Comparison of ENCODE assay signal across 8 mouse cellular contexts in genomic region chr12:110843194-110844048, GRCm38 (mm10). TPM values are rescaled to one million over a fixed set of nuclear protein-coding genes. Genes with fewer than 3 reads are reported as not detected.
DNase-seq lines count a peak whose midpoint lies in the region; ATAC-seq and TF ChIP-seq lines count a peak whose summit lies in the region.

No protein-coding gene starts in this region.

- H3K9me3 ChIP-seq in forebrain, embryonic 11.5 days (ENCODE audit: control insufficient read depth, low read length): no peaks in the 10 kb centered on the region
- H3K9me3 ChIP-seq in heart, embryonic 16.5 days (replicated peaks; ENCODE audit: control insufficient read depth, low read length): no peaks in the 10 kb centered on the region
- H3K9me3 ChIP-seq in neural tube, embryonic 13.5 days: no peaks in the 10 kb centered on the region
- H3K9me3 ChIP-seq in stomach, postnatal 0 days (ENCODE audit: control insufficient read depth, low read length): no peaks in the 10 kb centered on the region

- peaks cover 13% of the 10 kb centered on the region for H3K27me3 ChIP-seq in forebrain, embryonic 11.5 days (ENCODE audit: control insufficient read depth, insufficient read depth, low read length)
- H3K27me3 ChIP-seq in heart, embryonic 16.5 days (ENCODE audit: control insufficient read depth, insufficient read depth, low read length): no peaks in the 10 kb centered on the region
- peaks cover 34% of the 10 kb centered on the region for H3K27me3 ChIP-seq in neural tube, embryonic 13.5 days
- no peaks in the 10 kb centered on the region for H3K27me3 ChIP-seq in stomach, postnatal 0 days (ENCODE audit: control insufficient read depth, insufficient read depth, low read length)

- H3K4me3 ChIP-seq in forebrain, embryonic 11.5 days (ENCODE audit: low read depth, low read length): peak overlapping the region; percentile 37
- H3K4me3 ChIP-seq in heart, embryonic 16.5 days (ENCODE audit: low read length): peak overlapping the region; percentile 84
- peak overlapping the region; percentile 44 for H3K4me3 ChIP-seq in neural tube, embryonic 13.5 days
- H3K4me3 ChIP-seq in stomach, postnatal 0 days (ENCODE audit: low read depth, low read length): peak overlapping the region; percentile 56

- H3K36me3 ChIP-seq in forebrain, embryonic 11.5 days (ENCODE audit: control insufficient read depth, insufficient read depth, low read length): no peaks in the 10 kb centered on the region
- H3K36me3 ChIP-seq in heart, embryonic 16.5 days (ENCODE audit: control insufficient read depth, insufficient read depth): no peaks in the 10 kb centered on the region
- H3K36me3 ChIP-seq in neural tube, embryonic 13.5 days: no peaks in the 10 kb centered on the region
- no peaks in the 10 kb centered on the region for H3K36me3 ChIP-seq in stomach, postnatal 0 days (ENCODE audit: control insufficient read depth, insufficient read depth, low read length)

- 0 out of 2 replicates have a peak, but pooled peaks have one; percentile 22 for ATAC-seq in forebrain, embryonic 11.5 days (replicated peaks; ENCODE audit: low FRiP score)
- no peak for ATAC-seq in heart, embryonic 16.5 days (replicated peaks; ENCODE audit: extremely low read depth, insufficient read depth, low FRiP score)
- ATAC-seq in neural tube, embryonic 13.5 days (ENCODE audit: low read depth): no peak; the same call in 1 of the 2 replicates
- ATAC-seq in stomach, postnatal 0 days (ENCODE audit: low FRiP score, low TSS enrichment): peak; percentile 46

- H3K4me1 ChIP-seq in forebrain, embryonic 11.5 days (replicated peaks; ENCODE audit: control insufficient read depth, insufficient read depth, low read length): peaks cover 2% of the 10 kb centered on the region; the same call in 1 of the 2 replicates
- peaks cover 18% of the 10 kb centered on the region for H3K4me1 ChIP-seq in heart, embryonic 16.5 days (ENCODE audit: control insufficient read depth, insufficient read depth, low read length)
- peaks cover 36% of the 10 kb centered on the region for H3K4me1 ChIP-seq in neural tube, embryonic 13.5 days (replicated peaks)
- no peaks in the 10 kb centered on the region; the same call in 1 of the 2 replicates for H3K4me1 ChIP-seq in stomach, postnatal 0 days (replicated peaks; ENCODE audit: control insufficient read depth, insufficient read depth)

- peak; percentile 97 for TF ChIP-seq CTCF in stomach, postnatal 0 days (IDR thresholded peaks at IDR 0.05; ENCODE audit: low read depth)

- peak overlapping the region; percentile 32; the same call in 1 of the 2 replicates for H3K9ac ChIP-seq in forebrain, embryonic 11.5 days (ENCODE audit: low read length)
- peak overlapping the region; percentile 77 for H3K9ac ChIP-seq in heart, embryonic 16.5 days (ENCODE audit: low read length)
- peak overlapping the region; percentile 65 for H3K9ac ChIP-seq in neural tube, embryonic 13.5 days
- H3K9ac ChIP-seq in stomach, postnatal 0 days (ENCODE audit: low read length): peak overlapping the region; percentile 45

- peak; percentile 82 for DNase-seq in ES-CJ7 (ENCODE audit: low read depth, low spot score)
- DNase-seq in c-Kit-positive CD71-positive TER-119-positive erythroid progenitor cells, embryonic 14.5 days (ENCODE audit: low spot score): peak; percentile 88
- peak; percentile 91 for DNase-seq in forebrain, embryonic 11.5 days (ENCODE audit: low spot score)
- DNase-seq in kidney, postnatal 25 days: peak; percentile 85 to 90
- peak; percentile 85 to 86 for DNase-seq in lung, adult 18-20 months
- peak; percentile 87 for DNase-seq in stomach, postnatal 0 days (ENCODE audit: low spot score)

- no peak overlapping the region for H3K27ac ChIP-seq in forebrain, embryonic 11.5 days (ENCODE audit: low read depth, low read length)
- no peak overlapping the region for H3K27ac ChIP-seq in heart, embryonic 16.5 days (ENCODE audit: low read length)
- H3K27ac ChIP-seq in neural tube, embryonic 13.5 days (replicated peaks): no peak overlapping the region
- 0 out of 2 replicates have a peak overlapping the region, but pooled peaks have one; percentile 88 for H3K27ac ChIP-seq in stomach, postnatal 0 days (replicated peaks)

- peak overlapping the region; percentile 44 for H3K4me2 ChIP-seq in forebrain, embryonic 11.5 days (ENCODE audit: low read depth, low read length, severe bottlenecking)
- H3K4me2 ChIP-seq in heart, embryonic 16.5 days (ENCODE audit: low read depth, low read length): peak overlapping the region; percentile 79
- H3K4me2 ChIP-seq in neural tube, embryonic 13.5 days: peak overlapping the region; percentile 60
- H3K4me2 ChIP-seq in stomach, postnatal 0 days (replicated peaks; ENCODE audit: low read depth): peak overlapping the region; percentile 78

- TF ChIP-seq EP300 in stomach, postnatal 0 days (optimal IDR thresholded peaks at IDR 0.05): no peak

- 18% methylated on average over 32 of the region's 32 CpGs for WGBS in forebrain, embryonic 11.5 days
- WGBS in heart, embryonic 16.5 days: 19% methylated on average over 32 of the region's 32 CpGs
- WGBS in neural tube, embryonic 13.5 days: 19% methylated on average over 32 of the region's 32 CpGs
- WGBS in stomach, postnatal 0 days: 19% methylated on average over 32 of the region's 32 CpGs

RNA-seq across cellular contexts. Expression of gene Mok, which starts 2.7 kb away (rescaled TPM):
- 12.5 and 14.1 TPM in 2 replicates for polyA plus RNA-seq in forebrain, embryonic 11.5 days (2014; fragmentation: Nextera tagmentation; extraction: Ambion mirVana)
- 3.9 and 4.2 TPM in 2 replicates for polyA plus RNA-seq in heart, embryonic 16.5 days (2015; fragmentation: Nextera tagmentation; extraction: Ambion mirVana)
- polyA plus RNA-seq in neural tube, embryonic 13.5 days (2015; fragmentation: Nextera tagmentation; extraction: Ambion mirVana): 10.8 and 11.7 TPM in 2 replicates
- 0.95 and 0.97 TPM in 2 replicates for polyA plus RNA-seq in stomach, postnatal 0 days (2015; fragmentation: Nextera tagmentation; extraction: Ambion mirVana)

RNA-seq across cellular contexts. Expression of gene Zfp839, which starts 6.6 kb away (rescaled TPM):
- 3.4 and 4.6 TPM in 2 replicates for polyA plus RNA-seq in forebrain, embryonic 11.5 days (2014; fragmentation: Nextera tagmentation; extraction: Ambion mirVana)
- polyA plus RNA-seq in heart, embryonic 16.5 days (2015; fragmentation: Nextera tagmentation; extraction: Ambion mirVana): 4.9 and 5.1 TPM in 2 replicates
- 3.9 and 4.3 TPM in 2 replicates for polyA plus RNA-seq in neural tube, embryonic 13.5 days (2015; fragmentation: Nextera tagmentation; extraction: Ambion mirVana)
- polyA plus RNA-seq in stomach, postnatal 0 days (2015; fragmentation: Nextera tagmentation; extraction: Ambion mirVana): 2.3 and 2.5 TPM in 2 replicates

RNA-seq across cellular contexts. Expression of gene Cinp, which starts 45.5 kb away (rescaled TPM):
- 92.7 and 96.0 TPM in 2 replicates for polyA plus RNA-seq in forebrain, embryonic 11.5 days (2014; fragmentation: Nextera tagmentation; extraction: Ambion mirVana)
- polyA plus RNA-seq in heart, embryonic 16.5 days (2015; fragmentation: Nextera tagmentation; extraction: Ambion mirVana): 63.1 and 64.7 TPM in 2 replicates
- 66.0 and 66.9 TPM in 2 replicates for polyA plus RNA-seq in neural tube, embryonic 13.5 days (2015; fragmentation: Nextera tagmentation; extraction: Ambion mirVana)
- polyA plus RNA-seq in stomach, postnatal 0 days (2015; fragmentation: Nextera tagmentation; extraction: Ambion mirVana): 42.5 and 43.8 TPM in 2 replicates

RNA-seq across cellular contexts. Expression of gene Tecpr2, which starts 45.6 kb away (rescaled TPM):
- polyA plus RNA-seq in forebrain, embryonic 11.5 days (2014; fragmentation: Nextera tagmentation; extraction: Ambion mirVana): 6.0 and 6.6 TPM in 2 replicates
- polyA plus RNA-seq in heart, embryonic 16.5 days (2015; fragmentation: Nextera tagmentation; extraction: Ambion mirVana): 2.2 and 3.1 TPM in 2 replicates
- 6.1 and 6.3 TPM in 2 replicates for polyA plus RNA-seq in neural tube, embryonic 13.5 days (2015; fragmentation: Nextera tagmentation; extraction: Ambion mirVana)
- 1.1 and 1.2 TPM in 2 replicates for polyA plus RNA-seq in stomach, postnatal 0 days (2015; fragmentation: Nextera tagmentation; extraction: Ambion mirVana)

Comparison
In these comparisons a context has a peak if more than half of its experiments do, and no peak if none do; other contexts are left out.
1. ATAC-seq: peak in forebrain, embryonic 11.5 days (single experiment) and stomach, postnatal 0 days (single experiment); none in heart, embryonic 16.5 days (single experiment) and neural tube, embryonic 13.5 days (single experiment).
2. Peak in every context shown above with its lines, with median percentiles within 50 percentile points of each other: DNase-seq, H3K4me2 ChIP-seq, H3K4me3 ChIP-seq and H3K9ac ChIP-seq.